ENCODE assay signal across 8 mouse cellular contexts in genomic region chr17:23550188-23550791, GRCm38 (mm10). TPM values are rescaled to one million over a fixed set of nuclear protein-coding genes. Genes with fewer than 3 reads are reported as not detected.
DNase-seq lines count a peak whose midpoint lies in the region; ATAC-seq and TF ChIP-seq lines count a peak whose summit lies in the region.

No protein-coding gene starts in this region.

- DNase-seq in MN1 (ENCODE audit: low spot score): peak; percentile 95
- DNase-seq in cerebellum, adult 9-11 months: peak; percentile 94
- peak; percentile 94 to 100 for DNase-seq in frontal cortex, adult 2 months (ENCODE audit: extremely low spot score in 1 of 2, low spot score in 1 of 2)
- peak; percentile 94 for DNase-seq in hindbrain, embryonic 11.5 days (ENCODE audit: low spot score)
- DNase-seq in layer of hippocampus, postnatal 10 days (ENCODE audit: low spot score in 2 of 2): peak; percentile 97 to 98
- DNase-seq in lung, postnatal 0 days (ENCODE audit: low spot score): peak; percentile 92
- peak; percentile 94 for DNase-seq in ovary, postnatal 10 days (ENCODE audit: low spot score)
- DNase-seq in thymus, postnatal 0 days (ENCODE audit: low spot score): peak; percentile 92

- WGBS in hindbrain, embryonic 11.5 days: 0% methylated on average over 22 of the region's 22 CpGs
- WGBS in lung, postnatal 0 days: 0% methylated on average over 22 of the region's 22 CpGs

- TF ChIP-seq CTCF in lung, postnatal 0 days (IDR thresholded peaks at IDR 0.05): no peak

- peak overlapping the region; percentile 48 for H3K9ac ChIP-seq in hindbrain, embryonic 11.5 days (ENCODE audit: low read depth, low read length)
- H3K9ac ChIP-seq in lung, postnatal 0 days (replicated peaks; ENCODE audit: low read depth): peak overlapping the region; percentile 51

- peak; percentile 73 for ATAC-seq in hindbrain, embryonic 11.5 days (ENCODE audit: low FRiP score)
- peak; percentile 78 for ATAC-seq in lung, postnatal 0 days

- no peak for TF ChIP-seq EP300 in lung, postnatal 0 days (IDR thresholded peaks at IDR 0.05)

- peak overlapping the region; percentile 45 for H3K4me3 ChIP-seq in hindbrain, embryonic 11.5 days (ENCODE audit: low read depth, low read length)
- peak overlapping the region; percentile 61 for H3K4me3 ChIP-seq in lung, postnatal 0 days (ENCODE audit: low read depth, low read length)

- H3K27me3 ChIP-seq in hindbrain, embryonic 11.5 days (ENCODE audit: control insufficient read depth, insufficient read depth, low read length): no peaks in the 10 kb centered on the region
- no peaks in the 10 kb centered on the region for H3K27me3 ChIP-seq in lung, postnatal 0 days (replicated peaks; ENCODE audit: insufficient read depth, low read length)

- no peaks in the 10 kb centered on the region for H3K9me3 ChIP-seq in hindbrain, embryonic 11.5 days (ENCODE audit: control insufficient read depth, low read length)
- H3K9me3 ChIP-seq in lung, postnatal 0 days (ENCODE audit: low read length): no peaks in the 10 kb centered on the region

- no peaks in the 10 kb centered on the region for H3K4me1 ChIP-seq in hindbrain, embryonic 11.5 days (replicated peaks; ENCODE audit: control insufficient read depth, insufficient read depth, low read length)
- H3K4me1 ChIP-seq in lung, postnatal 0 days (ENCODE audit: insufficient read depth, low read depth, low read length): no peaks in the 10 kb centered on the region; the same call in 1 of the 2 replicates

- no peak overlapping the region for H3K27ac ChIP-seq in hindbrain, embryonic 11.5 days (ENCODE audit: low read depth, low read length)
- peak overlapping the region; percentile 80 for H3K27ac ChIP-seq in lung, postnatal 0 days (ENCODE audit: low read length)

- no peaks in the 10 kb centered on the region for H3K36me3 ChIP-seq in hindbrain, embryonic 11.5 days (ENCODE audit: control insufficient read depth, insufficient read depth, low read length)
- H3K36me3 ChIP-seq in lung, postnatal 0 days (ENCODE audit: insufficient read depth, low read length): no peaks in the 10 kb centered on the region

- H3K4me2 ChIP-seq in hindbrain, embryonic 11.5 days (replicated peaks; ENCODE audit: low read depth, low read length): peak overlapping the region; percentile 52
- peak overlapping the region; percentile 68 for H3K4me2 ChIP-seq in lung, postnatal 0 days (replicated peaks; ENCODE audit: low read depth, low read length)

RNA-seq across cellular contexts. Expression of gene Zfp213, which starts 13.7 kb away (rescaled TPM):
- polyA plus RNA-seq in frontal cortex, adult 2 months (2012; rRNA removed): 7.9 and 8.4 TPM in 2 replicates
- 16.1 and 17.4 TPM in 2 replicates for polyA plus RNA-seq in hindbrain, embryonic 11.5 days (2014; fragmentation: Nextera tagmentation; extraction: Ambion mirVana)
- total RNA-seq in layer of hippocampus, postnatal 10 days (2021): 1 to 10 TPM; 6.4 to 7.2 TPM
- 10.5 and 11.5 TPM in 2 replicates for polyA plus RNA-seq in lung, postnatal 0 days (2015; fragmentation: Nextera tagmentation; extraction: Ambion mirVana)
- 14.6 and 14.9 TPM in 2 replicates for polyA plus RNA-seq in thymus, postnatal 0 days (2015; fragmentation: Nextera tagmentation; extraction: Ambion mirVana)

RNA-seq across cellular contexts. Expression of gene Zfp13, which starts 49.0 kb away (rescaled TPM):
- 27.8 and 32.2 TPM in 2 replicates for polyA plus RNA-seq in frontal cortex, adult 2 months (2012; rRNA removed)
- 16.5 and 16.7 TPM in 2 replicates for polyA plus RNA-seq in hindbrain, embryonic 11.5 days (2014; fragmentation: Nextera tagmentation; extraction: Ambion mirVana)
- 10 to 100 TPM; 25.7 to 30.0 TPM for total RNA-seq in layer of hippocampus, postnatal 10 days (2021)
- 5.0 and 5.5 TPM in 2 replicates for polyA plus RNA-seq in lung, postnatal 0 days (2015; fragmentation: Nextera tagmentation; extraction: Ambion mirVana)
- 1.5 and 1.7 TPM in 2 replicates for polyA plus RNA-seq in thymus, postnatal 0 days (2015; fragmentation: Nextera tagmentation; extraction: Ambion mirVana)

RNA-seq across cellular contexts. Expression of gene Zscan10, which starts 50.4 kb away (rescaled TPM):
- polyA plus RNA-seq in frontal cortex, adult 2 months (2012; rRNA removed): 0.04 TPM in 1 of 2 replicates, not detected in the other
- polyA plus RNA-seq in hindbrain, embryonic 11.5 days (2014; fragmentation: Nextera tagmentation; extraction: Ambion mirVana): 0.32 and 0.34 TPM in 2 replicates
- not detected for total RNA-seq in layer of hippocampus, postnatal 10 days (2021)
- not detected in 2 replicates for polyA plus RNA-seq in lung, postnatal 0 days (2015; fragmentation: Nextera tagmentation; extraction: Ambion mirVana)
- polyA plus RNA-seq in thymus, postnatal 0 days (2015; fragmentation: Nextera tagmentation; extraction: Ambion mirVana): 0.05 and 0.08 TPM in 2 replicates
